Mouse (Mus musculus) left cerebral cortex, postnatal 10 days (tissue): ENCODE data around the gene Vmac. TPM values are rescaled to one million over a fixed set of nuclear protein-coding genes. Genes with fewer than 3 reads are reported as not detected.

Source experiments
- DNase-seq, 2 experiments: peaks; one replicate each; pipeline ENCODE4 v3.0.0; 2021 to 2022; ENCODE audit warnings: low spot score in 2 of 2, mixed read lengths in 1 of 2; ENCODE audit errors: extremely low spot score in 1 of 2
- intact Hi-C: fragments of 180-260 bp; cut with DNase I; formaldehyde crosslinking; loops from one replicate; pipeline ENCODE4 v1.15.1; 2025
- total RNA-seq, 2 experiments: library from RNA; stranded (reverse); gene quantifications; 2 replicates each; pipeline ENCODE4 v1.2.3; 2021

Gene Vmac
- total RNA-seq, 2 experiments from 2014 or later = 8.8 TPM

DNA sequence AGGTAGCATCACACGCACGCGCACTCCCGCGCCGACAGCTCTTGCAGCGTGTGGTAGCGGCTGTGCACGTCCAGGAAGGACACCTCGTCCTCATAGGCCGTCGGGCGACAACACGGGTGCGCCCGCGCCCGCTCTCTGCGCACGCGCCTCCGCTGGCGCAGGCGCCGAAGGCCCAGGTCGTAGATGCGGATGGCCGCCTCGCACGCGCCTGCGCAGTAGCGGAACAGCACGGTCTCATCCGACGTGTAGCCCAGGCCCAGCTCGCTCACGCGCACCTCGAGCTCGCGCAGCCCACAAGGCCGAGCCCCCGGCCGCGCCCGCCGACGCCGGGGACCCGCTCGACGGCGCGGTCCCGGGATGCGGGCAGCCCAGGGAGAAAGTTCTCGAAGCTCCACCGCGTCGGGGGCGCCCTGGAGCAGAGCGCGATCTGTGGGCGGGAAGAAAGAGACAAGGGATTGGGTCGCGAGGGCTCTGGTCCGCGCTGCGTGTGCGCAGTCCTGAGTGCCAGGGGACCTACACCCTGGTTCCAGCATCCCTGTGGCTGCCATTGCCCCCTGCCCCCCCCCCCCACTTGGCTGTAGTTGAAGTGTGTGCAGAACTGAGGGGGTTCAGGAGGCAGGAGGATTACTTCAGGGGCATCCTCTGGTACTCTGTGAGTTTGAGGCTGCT is 33.7 kb upstream of the Vmac start:
- intact Hi-C loops = no loop called here
- DNase-seq = peak in 1 of 2 experiments; percentile 75

DNA sequence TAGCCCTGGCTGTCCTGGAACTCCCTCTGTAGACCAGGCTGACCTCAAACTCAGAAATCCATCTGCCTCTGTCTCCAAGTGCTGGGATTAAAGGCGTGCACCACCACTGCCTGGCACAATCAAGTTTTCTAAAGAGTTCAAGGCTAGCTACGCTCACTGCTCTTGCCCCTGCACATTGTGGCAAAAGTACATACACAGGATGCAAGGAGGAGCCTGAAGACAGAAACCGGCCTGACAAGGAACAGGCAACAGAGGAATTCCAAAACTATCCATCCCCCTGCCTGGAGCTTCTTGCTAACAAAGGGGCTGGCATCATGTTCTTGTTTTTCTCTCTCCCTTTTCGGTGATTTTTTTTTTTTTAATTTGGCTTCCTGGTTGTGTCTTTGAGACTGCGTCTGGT is 26.4 kb upstream of the Vmac start:
- intact Hi-C loops = no loop called here
- DNase-seq = no peak

DNA sequence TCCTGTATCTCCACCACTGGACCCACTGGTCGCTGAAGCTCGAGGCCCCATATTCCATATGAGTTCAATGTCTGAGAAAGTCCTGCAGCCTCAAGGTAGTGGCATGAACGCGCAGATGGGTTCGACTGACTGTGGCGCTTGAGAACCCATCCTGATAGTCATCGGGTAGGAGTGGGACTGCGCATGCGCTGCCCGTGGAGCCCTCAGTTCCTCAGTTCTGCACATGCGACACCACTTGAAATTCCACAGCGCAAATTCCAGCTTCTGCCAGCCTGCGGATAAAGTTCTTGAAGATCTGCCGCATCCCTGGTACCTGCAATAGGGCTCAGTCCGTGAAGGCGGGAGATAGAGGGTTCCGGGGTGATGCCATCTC is 23.0 kb upstream of the Vmac start:
- DNase-seq = no peak
- intact Hi-C loops = no loop called here

DNA sequence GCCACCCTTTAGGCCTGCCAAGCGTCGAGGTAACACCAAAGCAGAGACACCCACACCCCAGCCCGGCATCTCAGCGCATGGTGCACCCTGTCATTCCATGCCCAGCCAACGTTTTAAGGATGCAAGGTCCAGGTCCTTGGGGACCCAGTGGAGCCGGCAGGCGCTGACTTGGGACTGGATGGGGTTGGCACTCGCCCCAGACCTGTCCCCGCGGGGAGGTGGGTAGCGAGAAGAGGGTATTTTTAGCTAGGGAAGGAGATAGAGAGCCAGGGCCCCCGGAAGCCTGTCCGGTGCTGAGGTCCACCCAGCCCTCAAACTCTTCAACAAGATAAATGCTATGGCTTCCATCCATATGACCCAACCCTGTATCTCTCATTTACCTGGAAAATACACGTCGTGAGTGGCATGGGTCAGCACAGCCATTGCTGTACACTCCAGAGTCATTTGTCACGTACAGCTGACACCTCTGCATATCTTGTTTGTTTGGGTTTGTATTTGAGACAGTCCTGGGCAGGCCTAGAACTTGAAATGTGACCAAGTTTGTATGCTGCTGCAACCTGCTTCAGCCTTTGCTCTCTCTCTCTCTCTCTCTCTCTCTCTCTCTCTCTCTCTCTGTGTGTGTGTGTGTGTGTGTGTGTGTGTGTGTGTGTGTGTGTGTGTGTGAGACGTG is 22.4 kb upstream of the Vmac start:
- DNase-seq = no peak

DNA sequence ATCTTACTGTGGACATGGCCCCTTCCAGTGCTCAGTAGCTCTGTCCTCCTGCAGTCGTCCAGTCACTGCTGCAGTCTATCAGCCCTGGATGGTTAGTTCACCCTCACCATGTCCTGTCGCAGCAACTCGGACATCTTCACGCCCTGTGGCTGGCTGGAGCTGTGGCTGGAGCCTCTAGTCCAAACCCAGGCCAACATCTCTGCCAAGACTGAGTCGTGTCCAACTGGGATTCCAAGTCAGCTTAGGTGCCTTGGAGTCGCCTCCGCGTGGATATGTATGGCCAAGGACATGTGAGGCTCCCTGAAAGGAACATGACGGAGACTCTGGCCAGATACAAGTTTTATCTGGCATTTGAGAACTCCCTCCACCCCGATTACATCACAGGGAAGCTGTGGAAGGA is 20.4 kb upstream of the Vmac start:
- intact Hi-C loops = no loop called here
- DNase-seq = no peak

More for the DNA sequence above, 22.4 kb upstream of the Vmac start:
- intact Hi-C loops = no loop called here

DNA sequence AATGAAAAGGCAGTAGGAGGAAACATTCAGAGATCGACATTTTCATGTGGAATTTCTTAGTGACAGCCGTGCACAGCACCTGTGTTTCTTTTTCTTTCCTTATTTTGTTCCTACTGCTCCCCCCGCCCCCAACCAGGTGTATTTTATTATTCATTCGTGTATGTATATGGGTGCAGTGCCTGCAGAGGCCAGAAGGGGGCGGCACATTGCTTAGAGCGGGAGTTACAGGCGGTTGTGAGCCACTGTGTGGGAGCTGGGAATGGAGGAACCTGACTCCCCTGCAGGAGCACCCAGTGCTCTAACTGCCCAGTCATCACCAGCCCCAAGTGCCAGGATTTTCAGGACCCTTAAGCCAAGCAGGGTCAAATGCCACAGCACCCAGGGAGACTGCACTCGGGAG is 18.7 kb upstream of the Vmac start:
- intact Hi-C loops = no loop called here
- DNase-seq = no peak

DNA sequence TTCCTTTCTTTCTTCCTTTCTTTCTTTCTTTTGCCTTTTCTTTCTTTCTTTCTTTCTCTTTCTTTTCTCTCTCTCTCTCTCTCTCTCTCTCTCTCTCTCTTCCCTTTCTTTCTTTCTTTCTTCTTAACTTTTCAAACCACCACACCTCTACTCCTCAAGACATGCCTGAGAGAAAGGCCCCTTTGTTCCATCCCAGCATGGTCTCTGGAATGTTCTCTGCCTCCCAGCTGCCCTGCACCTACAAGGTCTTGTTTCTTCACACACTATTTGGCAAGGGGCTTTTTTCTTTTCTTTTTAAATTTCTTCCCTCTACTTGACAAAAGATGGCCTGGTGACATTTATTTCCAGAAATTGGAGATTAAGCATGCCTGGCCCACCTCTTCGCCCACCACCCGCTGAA is 11.8 kb upstream of the Vmac start:
- DNase-seq = no peak
- intact Hi-C loops = no loop called here

DNA sequence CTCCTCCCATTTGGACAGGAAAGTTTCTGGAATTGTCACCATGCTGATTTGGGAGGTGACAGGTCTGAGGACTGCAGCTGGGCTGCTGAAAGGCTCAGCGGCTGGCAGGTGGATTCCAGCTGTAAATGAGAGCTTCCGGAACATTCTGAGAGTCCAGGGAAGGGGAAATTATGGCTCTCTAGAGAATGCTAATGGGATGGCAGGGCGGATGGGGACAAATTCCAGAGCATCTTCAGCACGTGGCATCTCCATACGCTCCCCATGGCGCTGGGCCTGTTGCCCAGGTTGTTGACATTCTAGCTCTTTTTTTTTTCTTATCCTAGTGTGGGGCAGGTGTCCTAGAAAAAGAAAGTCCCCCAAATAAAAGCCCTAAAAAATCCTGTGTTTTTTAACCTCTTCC is 11.3 kb upstream of the Vmac start:
- no peak for DNase-seq
- intact Hi-C loops = no loop called here

DNA sequence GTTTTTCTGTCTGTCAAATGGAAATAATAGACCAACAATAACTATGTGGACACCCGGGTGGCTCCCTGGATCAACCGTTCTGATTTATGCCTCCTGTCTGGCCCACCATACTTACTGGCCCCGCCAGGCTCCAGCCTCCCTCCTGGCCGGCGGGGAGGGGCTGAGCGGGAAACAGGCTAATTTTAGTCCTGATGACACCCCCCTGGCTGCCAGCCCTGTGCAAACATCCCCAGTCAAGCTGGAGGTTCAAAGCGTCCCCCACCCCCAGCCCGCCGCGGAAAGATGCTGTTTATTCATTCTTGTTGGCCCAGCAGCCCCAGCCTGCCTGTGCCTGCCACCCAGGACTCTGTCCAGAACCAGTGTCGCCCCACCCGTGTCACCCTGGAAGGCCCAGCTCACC is 10.3 kb upstream of the Vmac start:
- DNase-seq = peak in 1 of 2 experiments; percentile 76
- intact Hi-C loops = no loop called here

DNA sequence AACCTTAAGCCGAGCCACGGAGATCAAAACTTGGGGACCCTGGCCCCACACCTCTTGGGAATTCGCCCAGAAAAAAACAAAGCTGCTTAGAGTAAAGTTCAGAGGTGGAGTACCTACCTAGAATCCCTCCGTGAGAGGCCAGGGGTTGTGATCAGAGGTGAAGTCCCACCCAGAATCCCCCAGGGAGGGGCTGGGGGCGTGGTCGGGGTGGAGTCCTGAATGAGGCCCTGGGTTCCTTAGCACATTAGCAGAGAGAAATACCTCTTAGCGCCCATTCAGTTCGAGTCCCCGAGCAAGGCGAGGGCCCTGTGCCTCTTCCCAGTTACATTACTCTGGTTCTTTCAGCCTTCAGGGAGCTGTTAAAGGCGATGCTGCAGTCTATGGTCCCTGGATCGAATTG is 9.8 kb upstream of the Vmac start:
- no peak for DNase-seq
- intact Hi-C loops = no loop called here

DNA sequence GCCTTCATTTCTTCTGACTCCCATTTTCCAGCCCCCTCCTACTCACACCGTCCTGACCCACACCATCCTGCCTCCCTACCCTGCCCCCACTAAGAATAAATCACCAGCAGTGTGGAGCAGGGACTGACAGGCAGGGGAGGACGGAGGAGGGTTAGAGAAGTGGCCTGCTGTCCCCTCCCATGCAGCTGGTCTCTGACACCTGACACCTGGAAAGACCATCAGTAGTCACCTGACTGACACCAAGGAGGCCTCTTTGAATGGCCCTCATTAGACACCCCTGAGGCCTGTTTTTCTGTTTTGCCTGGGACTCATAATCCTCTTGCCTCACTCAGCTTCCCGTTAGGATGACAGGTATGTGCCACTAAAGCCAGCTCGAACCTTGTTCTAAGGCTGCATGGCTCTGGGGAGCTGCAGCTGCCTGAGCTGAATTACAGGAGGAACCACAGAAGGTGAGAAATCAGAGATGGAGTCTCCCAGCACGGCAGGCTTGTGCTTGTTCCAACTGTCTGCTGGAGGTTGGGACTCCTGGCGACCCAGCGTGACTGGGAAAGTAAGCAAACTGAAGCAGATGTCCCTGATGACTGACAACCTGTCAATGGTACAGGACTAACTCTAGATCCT is 9.3 kb upstream of the Vmac start:
- intact Hi-C loops = no loop called here
- DNase-seq = no peak

DNA sequence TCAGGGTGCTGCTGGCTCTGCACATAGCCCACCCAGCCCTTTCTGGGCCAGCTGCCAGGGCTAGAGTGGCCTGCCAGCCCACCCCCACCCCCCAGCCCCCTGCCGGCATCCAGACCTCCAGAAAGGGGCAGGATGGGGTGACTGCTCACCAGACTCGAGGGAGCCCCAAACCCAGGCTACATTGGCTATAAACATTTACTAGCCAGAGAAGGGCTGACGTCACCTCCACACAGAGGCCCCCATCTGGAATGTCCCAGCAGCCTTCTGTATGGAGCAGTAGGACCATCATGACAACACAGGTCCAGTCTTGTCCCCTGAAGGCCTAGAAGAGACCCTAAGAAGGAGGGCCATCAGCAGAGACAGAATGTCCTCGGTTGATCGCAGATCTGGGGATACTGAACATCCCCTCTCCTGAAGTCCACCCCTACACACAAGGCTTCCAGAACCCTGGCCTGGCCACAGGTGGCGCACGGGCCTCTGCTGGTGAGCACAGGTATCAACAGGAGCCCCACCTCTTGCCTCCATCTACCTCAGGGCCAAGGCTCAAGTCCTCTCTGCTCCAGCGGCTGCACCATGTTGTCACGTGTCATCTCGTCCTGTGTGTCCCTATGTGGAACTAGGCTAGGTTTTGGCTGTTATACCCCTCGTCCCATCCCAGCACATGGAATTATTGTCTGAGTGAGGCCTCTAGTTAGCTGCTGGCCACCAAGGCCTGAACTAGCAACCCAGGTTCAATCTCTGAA is 5.8 kb upstream of the Vmac start:
- intact Hi-C loops = no loop called here
- no peak for DNase-seq

DNA sequence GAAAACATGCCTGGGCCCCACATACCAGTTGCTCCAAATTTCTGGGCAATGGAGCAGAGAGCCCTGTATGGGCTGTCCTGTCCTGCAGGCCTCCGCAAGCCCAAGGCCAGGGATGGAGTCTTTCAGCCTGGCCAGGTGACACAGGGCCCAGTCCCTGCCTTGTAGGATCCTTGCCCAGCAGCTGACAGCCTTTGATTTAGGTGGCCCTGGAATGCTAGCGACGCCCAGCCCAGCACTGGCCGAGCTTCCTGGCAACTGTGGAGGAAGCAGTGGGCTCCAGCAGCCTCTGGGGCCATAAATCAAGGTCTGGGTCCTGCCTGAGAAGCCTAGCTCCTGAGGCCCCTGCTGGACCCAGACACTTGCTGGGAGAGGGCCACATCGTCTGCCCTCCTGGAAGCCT is 4.6 kb upstream of the Vmac start:
- no peak for DNase-seq
- intact Hi-C loops = no loop called here

DNA sequence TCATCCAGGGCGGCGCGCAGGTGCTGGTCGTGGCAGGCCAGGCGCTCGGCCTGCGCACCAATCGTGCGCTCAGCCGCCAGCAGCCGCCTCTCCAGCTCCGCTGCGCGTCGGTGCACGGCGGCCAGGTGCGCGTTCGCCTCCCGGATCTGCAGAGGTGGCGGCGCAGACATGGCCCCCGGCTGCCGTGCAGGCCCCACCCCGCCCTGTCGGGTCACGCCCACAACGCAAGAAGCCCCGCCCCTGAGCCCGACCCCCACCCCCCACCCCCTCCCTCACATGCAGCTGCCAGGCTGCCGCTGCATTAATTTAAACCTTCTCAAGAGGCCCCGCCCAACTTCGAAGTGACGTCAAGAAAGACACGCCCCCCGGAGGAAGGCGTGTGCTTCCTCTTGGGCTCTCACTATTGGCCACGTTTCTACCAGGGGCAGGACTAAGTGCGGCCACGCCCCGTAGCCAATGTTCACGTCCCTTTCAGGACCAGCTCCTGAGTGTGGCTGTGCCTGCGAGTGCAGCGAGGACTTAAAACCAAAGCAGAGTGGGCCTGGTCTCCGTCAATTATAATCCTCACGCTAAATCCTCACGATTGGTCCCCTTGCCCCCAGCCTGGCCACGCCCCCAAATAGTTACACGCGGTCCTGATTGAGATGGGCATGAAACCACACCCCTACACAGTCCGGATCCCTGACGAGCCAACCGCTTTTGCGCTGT is 1.0 kb downstream of the Vmac start:
- DNase-seq = peak; percentile 97 to 98
- intact Hi-C loops = loop anchor here (5.0 kb wide), 1 partner anchor 45 kb away; the partner anchor contains the start of gene Dus3l

DNA sequence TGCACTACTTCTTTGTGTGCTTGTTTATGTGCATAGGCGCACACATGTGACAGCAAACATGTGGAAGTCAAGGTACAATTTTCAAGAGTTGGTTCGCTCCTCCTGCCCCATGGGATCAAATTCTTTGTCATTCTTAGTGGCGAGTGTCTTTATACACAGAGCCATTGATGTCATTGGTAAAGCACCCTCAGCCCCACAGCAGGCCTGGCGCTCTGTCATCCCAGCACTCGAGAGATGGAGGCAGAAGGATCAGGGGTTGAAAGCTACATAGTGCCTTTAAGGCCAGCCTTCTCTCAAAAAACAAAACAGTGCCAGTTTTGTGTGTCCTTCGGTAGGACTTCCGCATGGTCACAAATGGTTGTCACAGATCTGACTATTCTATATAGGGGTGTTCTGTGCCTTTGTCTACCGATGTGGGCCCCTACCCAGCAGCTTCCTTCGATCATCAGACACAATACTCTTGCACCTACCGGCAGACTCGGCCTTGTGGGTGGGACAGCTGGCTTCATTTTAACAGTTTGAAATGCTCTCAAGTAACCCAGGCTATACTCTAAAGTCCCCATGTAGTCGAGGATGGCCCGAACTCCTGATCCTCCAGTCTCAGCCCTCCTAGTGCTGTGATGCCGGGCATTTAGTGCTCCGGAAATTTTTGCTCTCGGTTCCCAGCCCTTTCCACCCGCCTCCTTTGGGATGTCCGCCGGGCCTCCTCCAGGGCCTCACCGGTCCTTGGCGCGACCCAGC is 1.7 kb downstream of the Vmac start:
- DNase-seq = no peak

DNA sequence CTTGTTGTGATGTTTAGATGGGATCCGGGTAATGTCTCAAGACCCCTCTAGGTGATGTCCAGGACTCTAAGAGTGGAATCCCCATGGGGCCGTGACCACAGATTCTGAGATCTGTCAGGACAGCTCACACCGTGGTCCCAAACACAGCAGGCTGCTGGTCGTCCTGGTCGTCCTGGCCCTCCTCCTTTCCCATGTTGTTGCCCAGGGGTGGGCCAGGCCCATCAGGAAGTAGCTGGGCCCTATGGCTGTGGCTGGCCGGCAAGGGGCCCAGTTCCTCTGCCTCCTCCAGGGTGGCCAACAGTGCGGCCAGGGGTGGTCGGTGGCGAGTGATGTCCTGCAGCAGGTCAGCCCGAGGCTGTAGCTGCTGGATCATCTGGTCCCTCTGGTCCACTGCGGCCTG is 2.5 kb downstream of the Vmac start:
- DNase-seq = no peak
- intact Hi-C loops = loop anchor here (5.0 kb wide), 1 partner anchor 47 kb away; the partner anchor contains the start of gene Dus3l

More for the DNA sequence above, 1.7 kb downstream of the Vmac start:
- intact Hi-C loops = loop anchor here (5.0 kb wide), 1 partner anchor 46 kb away; the partner anchor contains the start of gene Dus3l

DNA sequence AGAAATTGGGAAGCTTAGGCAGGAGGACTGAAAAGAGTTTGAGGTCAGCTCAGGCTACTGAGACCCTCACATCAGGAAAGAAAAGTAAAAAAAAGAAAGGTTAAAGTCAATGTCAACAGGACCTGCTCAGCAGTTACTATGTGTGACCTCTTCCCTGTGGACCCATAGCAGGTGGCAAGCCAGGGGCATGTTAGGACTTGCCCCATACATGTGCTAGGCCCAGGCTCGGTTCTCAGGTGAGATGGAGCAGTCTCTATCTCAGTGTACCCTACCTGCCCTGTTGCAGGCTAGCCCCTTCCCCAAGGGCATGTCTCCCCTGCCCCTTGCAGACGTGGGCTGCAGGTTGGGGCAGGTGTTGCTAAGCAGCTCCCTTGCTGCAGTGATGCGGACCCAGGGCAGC is 8.1 kb downstream of the Vmac start:
- DNase-seq = no peak
- intact Hi-C loops = no loop called here

DNA sequence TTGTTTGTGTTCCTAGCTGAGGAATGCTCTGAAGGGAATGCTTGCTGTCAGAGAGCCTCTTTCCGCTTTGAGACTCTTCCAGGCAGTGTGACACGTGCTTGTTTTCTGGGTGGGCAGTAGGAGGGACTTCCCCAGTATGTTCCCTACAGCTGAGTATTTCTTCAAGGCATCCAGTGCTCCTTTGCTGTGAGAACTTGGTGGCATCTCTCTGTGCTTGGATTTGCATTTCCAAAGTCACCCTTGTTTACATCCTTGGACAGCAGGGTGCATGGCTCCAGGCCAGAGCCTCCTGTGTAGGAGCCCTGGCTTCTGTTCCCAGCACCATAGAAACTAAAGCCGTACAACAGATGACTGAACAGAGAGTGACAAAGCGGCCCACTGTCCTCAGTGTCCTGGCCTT is 9.1 kb downstream of the Vmac start:
- intact Hi-C loops = no loop called here
- no peak for DNase-seq
